Mouse (Mus musculus) hindbrain, embryonic 12.5 days (tissue): Measurements from ENCODE around the gene Mks1. TPM values are rescaled to one million over a fixed set of nuclear protein-coding genes. Genes with fewer than 3 reads are reported as not detected.

ENCODE experiments used
- ATAC-seq: fragments of 200-750 bp; cut with Nextera tagmentation; 2 replicates; pipeline ENCODE4 v1.8.0; 2017; ENCODE audit warnings: moderate TSS enrichment; ENCODE audit not compliant: low FRiP score
- H3K27ac ChIP-seq: fragments of 300-500 bp; sonication (generic); 2 replicates; pipeline ENCODE4 v1.5.1; 2016; ENCODE audit warnings: mild to moderate bottlenecking
- H3K27me3 ChIP-seq: fragments of 300-500 bp; sonication (generic); 2 replicates; pipeline ENCODE4 v1.6.1; 2016; ENCODE audit warnings: mild to moderate bottlenecking
- H3K36me3 ChIP-seq: fragments of 300-500 bp; sonication (generic); 2 replicates; pipeline ENCODE4 v1.6.1; 2016; ENCODE audit warnings: mild to moderate bottlenecking
- H3K4me1 ChIP-seq: fragments of 300-500 bp; sonication (generic); 2 replicates; pipeline ENCODE4 v1.6.1; 2016
- H3K4me2 ChIP-seq: fragments of 300-500 bp; sonication (generic); replicated peaks from 2 replicates; pipeline ENCODE4 v1.6.1; 2016; ENCODE audit warnings: mild to moderate bottlenecking
- H3K4me3 ChIP-seq: fragments of 300-500 bp; sonication (generic); 2 replicates; pipeline ENCODE4 v1.5.1; 2016; ENCODE audit warnings: mild to moderate bottlenecking
- H3K9ac ChIP-seq: fragments of 300-500 bp; sonication (generic); 2 replicates; pipeline ENCODE4 v1.6.1; 2016; ENCODE audit warnings: mild to moderate bottlenecking, moderate library complexity
- H3K9me3 ChIP-seq: fragments of 300-500 bp; sonication (generic); replicated peaks from 2 replicates; pipeline ENCODE4 v1.6.1; 2016; ENCODE audit warnings: mild to moderate bottlenecking
- WGBS: fragments of 180-500 bp; shearing (Covaris S2); methylation state at CpG from one replicate; pipeline ENCODE4 v1.1.7; 2016; 5-methylcytosine and 5-hydroxymethylcytosine counted together
- polyA plus RNA-seq: library from polyadenylated mRNA; unstranded; fragments of >200 nt; fragmentation: Nextera tagmentation; extraction: Ambion mirVana; gene quantifications from 2 replicates; pipeline ENCODE4 v1.2.1, GENCODE M21; 2016

Gene Mks1
- polyA plus RNA-seq, 1 experiment from 2014 or later = 19.5 TPM

- Histone ChIP-seq H3K4me2 (no peak overlapping the region), H3K27me3 (no peaks in the 10 kb centered on the region), H3K9me3 (no peaks in the 10 kb centered on the region), H3K9ac (no peak overlapping the region), H3K36me3 (no peaks in the 10 kb centered on the region), H3K27ac (no peak overlapping the region), H3K4me3 (no peak overlapping the region), H3K4me1 (no peaks in the 10 kb centered on the region)
- no peak for ATAC-seq
- 42% methylated on average over 5 of the region's 5 CpGs for WGBS
Measured at GRCm38 (mm10) chr11:87883493-87883892, 30.5 kb downstream of the Mks1 start.

GRCm38 (mm10) chr11:87884856-87885255 lies 31.8 kb downstream of the Mks1 start:
- Histone ChIP-seq H3K9me3 (no peaks in the 10 kb centered on the region), H3K4me1 (no peaks in the 10 kb centered on the region), H3K27ac (no peak overlapping the region), H3K27me3 (no peaks in the 10 kb centered on the region), H3K9ac (no peak overlapping the region), H3K36me3 (no peaks in the 10 kb centered on the region), H3K4me2 (no peak overlapping the region), H3K4me3 (no peak overlapping the region)
- 82% methylated on average over 5 of the region's 5 CpGs for WGBS
- no peak for ATAC-seq

DNA sequence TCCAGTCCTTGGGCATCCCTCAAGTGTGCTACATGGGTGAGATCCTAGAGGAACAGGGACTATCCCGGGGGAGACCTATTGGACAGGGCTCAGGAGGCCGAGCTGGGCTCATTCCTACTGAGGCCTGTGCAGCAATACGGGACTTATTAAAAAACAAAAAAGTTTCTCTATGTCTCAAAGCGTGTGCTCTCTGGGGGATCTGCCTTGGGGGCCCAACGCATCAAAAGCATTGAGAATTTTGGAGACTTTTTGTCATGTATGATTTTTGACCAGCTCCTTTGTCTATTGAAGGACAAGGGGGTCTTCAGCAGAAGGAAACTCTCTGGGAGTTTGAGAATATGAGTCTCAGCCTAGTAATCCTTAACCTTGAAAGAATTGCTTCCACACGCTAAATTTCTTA lies 39.2 kb downstream of the Mks1 start, which contains the start of gene Olfr462:
Gene Olfr462 (minus strand): TSS at position 101 of the 400 bp plus-strand sequence.
- Histone ChIP-seq H3K4me1 (no peaks in the 10 kb centered on the region), H3K36me3 (no peaks in the 10 kb centered on the region), H3K9me3 (no peaks in the 10 kb centered on the region), H3K27me3 (no peaks in the 10 kb centered on the region), H3K9ac (no peak within 1 kb of the TSS), H3K4me3 (no peak within 1 kb of the TSS), H3K4me2 (no peak within 1 kb of the TSS), H3K27ac (no peak within 1 kb of the TSS)
- no peak for ATAC-seq
- WGBS = 91% methylated on average over 6 of the region's 6 CpGs

DNA sequence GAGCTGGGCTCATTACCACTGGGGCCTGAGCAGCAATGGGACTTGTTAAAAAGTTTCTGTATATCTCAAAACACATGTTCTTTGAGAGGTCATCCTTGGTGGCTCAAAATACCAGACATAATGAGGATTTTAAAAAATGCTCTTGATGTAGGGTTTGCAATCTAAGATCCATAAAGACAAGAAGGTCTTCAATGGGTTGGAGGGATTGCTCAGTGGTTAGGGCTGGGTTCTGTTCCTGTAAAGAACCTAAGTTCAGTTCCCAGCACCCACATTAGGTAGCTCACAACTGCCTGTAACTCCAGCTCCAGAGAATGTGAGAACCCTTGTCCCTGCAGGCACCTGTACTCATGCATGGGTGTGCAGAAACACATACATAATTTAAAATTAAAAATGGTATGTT lies 44.3 kb downstream of the Mks1 start, which contains the start of gene Olfr463:
Gene Olfr463 (minus strand): TSS at position 101 of the 400 bp plus-strand sequence.
- H3K4me2 ChIP-seq = no peak within 1 kb of the TSS
- 0 out of 2 replicates have a peak, but pooled peaks cover 3% of the 10 kb centered on the region for H3K27me3 ChIP-seq
- no peak within 1 kb of the TSS for H3K27ac ChIP-seq
- H3K4me1 ChIP-seq = no peaks in the 10 kb centered on the region
- no peak for ATAC-seq
- H3K9me3 ChIP-seq = no peaks in the 10 kb centered on the region
- no peak within 1 kb of the TSS for H3K9ac ChIP-seq
- no peaks in the 10 kb centered on the region for H3K36me3 ChIP-seq
- no peak within 1 kb of the TSS for H3K4me3 ChIP-seq

GRCm38 (mm10) chr11:87904331-87904730 lies 51.3 kb downstream of the Mks1 start:
- Histone ChIP-seq H3K4me2 (no peak overlapping the region), H3K9ac (no peak overlapping the region), H3K4me3 (no peak overlapping the region), H3K27me3 (no peaks in the 10 kb centered on the region), H3K9me3 (no peaks in the 10 kb centered on the region), H3K4me1 (no peaks in the 10 kb centered on the region), H3K36me3 (no peaks in the 10 kb centered on the region), H3K27ac (no peak overlapping the region)
- ATAC-seq = no peak
- WGBS = 81% methylated on average over 3 of the region's 3 CpGs

Other genes with a start within 250 kb of the Mks1 start
- gene Hsf5, start 236.1 kb upstream of the Mks1 start, polyA plus RNA-seq = 0.43 and 0.45 TPM in 2 replicates
- 2.1 and 4.4 TPM in 2 replicates for gene Rnf43, start 190.5 kb upstream of the Mks1 start, polyA plus RNA-seq
- gene Supt4a, start 115.7 kb upstream of the Mks1 start, polyA plus RNA-seq = 129 and 141 TPM in 2 replicates
- 30.5 and 32.7 TPM in 2 replicates for gene Tspoap1, start 92.7 kb upstream of the Mks1 start, polyA plus RNA-seq
- 1.7 and 2.3 TPM in 2 replicates for gene Mpo, start 59.6 kb upstream of the Mks1 start, polyA plus RNA-seq
- 0.53 and 0.79 TPM in 2 replicates for gene Lpo, start 24.9 kb upstream of the Mks1 start, polyA plus RNA-seq
- gene Epx, start 22.3 kb downstream of the Mks1 start, polyA plus RNA-seq = 0.15 TPM in 1 of 2 replicates, not detected in the other
- not detected in 2 replicates for gene Olfr462, start 39.1 kb downstream of the Mks1 start, polyA plus RNA-seq
- not detected in 2 replicates for gene Olfr463, start 44.2 kb downstream of the Mks1 start, polyA plus RNA-seq
- not detected in 2 replicates for gene Olfr464, start 67.8 kb downstream of the Mks1 start, polyA plus RNA-seq
- gene Dynll2, start 134.3 kb downstream of the Mks1 start, polyA plus RNA-seq = 39.9 and 44.8 TPM in 2 replicates
- gene Srsf1, start 194.2 kb downstream of the Mks1 start, polyA plus RNA-seq = 468 and 477 TPM in 2 replicates
- 75.1 and 79.0 TPM in 2 replicates for gene Vezf1, start 215.1 kb downstream of the Mks1 start, polyA plus RNA-seq
- 53.2 and 53.3 TPM in 2 replicates for gene Cuedc1, start 244.8 kb downstream of the Mks1 start, polyA plus RNA-seq